Mouse (Mus musculus): Measurements from ENCODE around the gene Olfr994.

Olfr994 gene

GRCm38 (mm10) chr2:85436351-85436750 is at the start of gene Olfr994:
Olfr994 (minus strand) TSS chr2:85436451.
- DNase-seq (ENCODE audit: low read depth) = no peak

- no peak for DNase-seq (ENCODE audit: low read depth)
Measured at GRCm38 (mm10) chr2:85466801-85467325, 30.6 kb upstream of the Olfr994 start.

- DNase-seq (ENCODE audit: low read depth) = no peak
Measured at GRCm38 (mm10) chr2:85443539-85443938, 7.3 kb upstream of the Olfr994 start, which contains the start of gene Olfr995. Olfr995 (minus strand) TSS chr2:85443639.

- DNase-seq (ENCODE audit: low read depth) = no peak
Measured at GRCm38 (mm10) chr2:85442546-85442945, 6.3 kb upstream of the Olfr994 start.

DNA sequence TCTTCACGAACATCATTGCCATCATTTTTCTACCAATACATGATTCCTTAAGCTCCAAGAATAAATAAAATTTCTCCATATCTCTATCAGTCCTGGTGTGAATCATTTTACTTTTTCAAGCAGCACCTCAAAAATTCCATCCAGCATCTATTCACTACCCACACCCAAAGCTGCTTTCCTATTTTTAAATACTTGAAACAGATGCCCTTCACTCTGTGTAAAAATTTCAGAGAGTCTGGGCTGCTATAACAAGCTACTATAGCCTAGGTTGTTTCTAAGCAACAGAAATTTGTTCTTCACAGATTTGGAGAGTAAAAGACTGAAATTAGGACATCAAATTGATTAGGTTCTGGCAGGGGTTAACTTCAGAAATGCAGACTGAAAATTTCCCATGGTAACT is 10.4 kb downstream of the Olfr994 start:
- DNase-seq (ENCODE audit: low read depth) = no peak

- no peak for DNase-seq (ENCODE audit: low read depth)
Measured at GRCm38 (mm10) chr2:85414777-85415176, 21.5 kb downstream of the Olfr994 start, which contains the start of gene Olfr993. Olfr993 (minus strand) TSS chr2:85414877.

- DNase-seq (ENCODE audit: low read depth) = no peak
Measured at GRCm38 (mm10) chr2:85409369-85409768, 26.9 kb downstream of the Olfr994 start, which contains the start of gene Olfr992. Olfr992 (minus strand) TSS chr2:85409469.
